Mouse (Mus musculus): ENCODE data around the gene Ctsl.

Ctsl gene

DNA sequence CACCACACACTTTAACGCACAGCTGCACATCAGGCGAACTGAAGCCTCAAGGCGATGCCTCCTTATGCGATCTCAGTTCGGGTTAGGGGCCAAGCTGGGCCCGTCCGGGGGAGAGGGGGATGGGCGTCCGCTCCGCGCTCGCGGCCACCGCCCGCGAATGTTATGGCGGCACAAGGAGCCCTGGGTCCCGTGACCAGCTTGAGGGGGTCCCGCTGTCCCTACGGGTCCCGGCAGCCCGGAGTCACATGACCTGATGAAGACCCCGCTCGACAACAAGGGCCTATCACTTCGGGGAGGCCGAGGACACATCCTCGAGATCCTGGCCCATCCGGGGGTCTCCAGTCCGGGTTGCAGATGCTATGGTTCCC is 901 bp downstream of the Ctsl start:
- no peak for DNase-seq

GRCm38 (mm10) chr13:64368596-64368995 is 2.1 kb downstream of the Ctsl start:
- DNase-seq: no peak

DNA sequence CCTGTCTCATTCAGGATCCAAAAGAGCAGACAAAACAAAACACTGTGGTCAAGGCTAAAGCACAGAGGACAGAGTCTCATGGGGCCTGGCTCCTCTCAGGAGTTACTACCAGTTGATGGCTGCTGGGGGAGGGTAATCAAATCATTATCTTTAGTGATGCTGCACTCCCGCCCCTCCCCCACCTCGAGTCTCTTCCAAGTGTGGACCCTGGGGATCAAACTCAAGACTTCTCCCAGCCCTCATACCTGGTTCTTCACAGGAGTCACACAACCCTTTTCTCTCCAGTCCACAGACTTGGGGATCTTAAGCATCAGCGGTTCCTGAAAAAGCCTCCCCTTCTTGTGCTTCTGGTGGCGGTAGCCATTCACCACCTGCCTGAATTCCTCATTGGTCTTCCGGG is 3.1 kb downstream of the Ctsl start:
- DNase-seq: no peak

- DNase-seq: no peak
These were observed 5.4 kb downstream of the Ctsl start for GRCm38 (mm10) chr13:64365326-64365725.

DNA sequence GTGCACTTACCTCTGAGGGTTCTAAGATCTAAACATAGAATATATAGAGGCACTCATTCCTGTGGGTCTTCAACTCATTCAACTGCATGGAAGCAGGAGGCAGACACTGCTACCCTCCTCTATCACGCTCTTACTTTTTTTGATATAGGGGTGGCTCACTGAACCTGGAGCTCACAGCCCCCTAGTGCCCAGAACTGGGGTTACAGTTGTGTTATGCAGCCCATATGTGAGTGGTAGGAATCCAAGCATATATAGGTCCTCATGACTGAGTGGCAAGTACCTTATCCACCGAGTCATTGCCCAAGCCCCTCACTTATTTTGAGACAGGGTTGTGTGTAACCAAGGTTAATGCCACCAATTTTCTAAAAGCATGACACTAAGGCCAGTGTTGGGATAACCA is 6.4 kb downstream of the Ctsl start:
- DNase-seq: peak; percentile 18

- DNase-seq: no peak
These were observed 8.6 kb downstream of the Ctsl start for GRCm38 (mm10) chr13:64362139-64362538.

GRCm38 (mm10) chr13:64361020-64361419 is 9.7 kb downstream of the Ctsl start:
- DNase-seq: no peak

DNA sequence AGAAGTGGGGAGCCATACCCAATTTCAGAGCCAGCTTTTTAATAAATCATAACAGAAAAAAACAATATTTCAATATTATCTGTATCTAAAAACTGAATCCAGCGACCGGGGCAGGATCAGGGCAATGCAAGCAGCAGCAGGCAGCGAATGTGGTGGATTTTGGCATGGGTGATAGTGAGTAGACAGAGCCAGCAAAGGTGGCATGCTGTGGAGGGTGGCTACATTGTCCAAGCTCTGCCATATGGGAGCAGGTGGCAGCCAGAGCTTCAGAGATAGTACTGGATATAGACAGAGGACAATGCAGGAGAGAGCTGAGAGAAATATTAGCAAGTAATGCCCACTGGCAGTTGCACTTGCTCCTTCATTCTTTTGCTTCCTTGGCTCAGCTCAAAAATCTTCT is 11.0 kb downstream of the Ctsl start:
- DNase-seq: no peak

GRCm38 (mm10) chr13:64358476-64358875 is 12.2 kb downstream of the Ctsl start:
- DNase-seq: no peak

DNA sequence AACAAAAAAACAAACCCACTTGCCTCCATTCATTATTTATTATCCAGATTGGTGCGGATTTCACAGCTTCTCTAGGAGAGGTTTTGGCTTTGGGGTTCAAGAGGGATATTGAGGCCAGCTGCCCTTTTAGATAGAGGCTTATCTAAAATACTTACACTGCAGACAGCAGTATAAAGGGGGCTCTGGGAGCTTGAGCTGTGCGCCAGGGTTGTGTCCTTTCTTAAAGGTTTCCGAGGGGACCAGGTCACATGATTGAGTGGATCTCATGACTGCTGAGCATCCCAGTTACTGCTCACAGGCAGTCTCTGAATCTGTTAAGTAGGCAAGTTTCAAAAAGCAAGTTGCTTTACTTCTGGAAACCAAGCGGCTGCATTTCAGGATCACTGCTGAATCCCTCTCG is 13.3 kb downstream of the Ctsl start:
- DNase-seq: no peak

DNA sequence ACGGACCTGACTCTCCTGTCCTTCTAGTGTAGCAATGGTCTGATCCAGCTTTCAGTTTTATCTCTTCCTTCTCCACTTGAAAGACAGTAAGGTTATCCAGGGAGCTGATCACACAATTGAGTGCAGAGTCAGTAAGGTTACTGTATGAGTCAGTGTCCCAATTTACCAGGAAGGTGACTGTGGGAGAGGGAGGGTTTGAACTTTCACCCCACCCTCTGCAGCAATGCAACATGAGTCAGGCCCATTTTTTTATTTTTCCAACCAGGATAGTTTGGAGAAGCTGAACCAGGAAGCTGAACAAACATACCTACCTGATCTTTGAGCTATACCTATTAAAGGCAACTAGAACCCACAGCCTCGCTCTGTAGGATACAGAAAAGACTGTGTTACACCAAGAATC is 21.2 kb downstream of the Ctsl start:
- DNase-seq: no peak

- DNase-seq: peak; percentile 65
These were observed 26.6 kb downstream of the Ctsl start for GRCm38 (mm10) chr13:64344082-64344501.

GRCm38 (mm10) chr13:64343598-64343997 is 27.1 kb downstream of the Ctsl start:
- peak; percentile 5 for DNase-seq

DNA sequence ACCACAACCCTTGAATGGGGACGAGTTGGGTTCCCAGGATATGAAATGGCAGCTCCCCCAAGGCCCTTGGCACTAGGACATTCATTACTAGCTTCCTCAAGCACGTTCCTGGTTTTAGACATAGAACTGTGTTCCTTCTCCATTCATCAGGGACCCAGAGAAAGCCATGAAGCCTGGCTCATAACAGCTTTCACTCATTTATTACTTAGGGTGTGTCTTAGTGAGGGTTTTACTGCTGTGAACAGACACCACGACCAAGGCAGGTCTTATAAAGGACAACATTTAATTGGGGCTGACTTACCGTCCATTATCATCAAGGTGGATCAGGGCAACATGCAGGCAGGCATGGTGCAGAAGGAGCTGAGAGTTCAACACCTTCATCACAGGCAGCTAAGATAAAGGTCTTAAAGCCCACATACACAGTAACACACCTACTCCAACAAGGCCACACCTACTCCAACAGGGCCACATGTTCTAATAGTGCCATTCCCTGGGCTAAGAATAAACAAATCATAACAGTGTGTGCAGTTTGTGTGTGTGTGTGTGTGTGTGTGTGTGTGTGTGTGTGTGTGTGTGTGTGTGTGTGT is 35.1 kb downstream of the Ctsl start:
- no peak for DNase-seq

GRCm38 (mm10) chr13:64333102-64333501 is 37.6 kb downstream of the Ctsl start:
- DNase-seq: no peak

DNA sequence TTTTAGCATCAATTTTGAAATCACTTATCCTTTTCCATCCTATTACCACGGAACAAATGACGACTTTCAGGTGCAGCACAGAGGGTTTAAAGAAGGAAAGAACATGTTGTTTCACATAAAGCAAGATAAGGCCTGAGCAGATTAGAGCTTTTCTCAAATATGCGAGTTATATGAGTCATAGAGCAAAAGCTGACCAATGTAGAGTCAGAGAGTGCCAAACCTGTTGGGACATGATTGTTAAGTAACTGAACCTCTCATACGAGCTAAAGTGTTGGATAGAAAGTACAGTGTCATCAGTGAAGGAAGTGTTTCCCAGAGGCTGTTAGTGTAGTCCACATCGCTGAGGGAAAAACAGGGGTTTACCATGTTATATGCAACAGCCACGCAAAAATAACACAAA is 38.4 kb downstream of the Ctsl start:
- DNase-seq: no peak

DNA sequence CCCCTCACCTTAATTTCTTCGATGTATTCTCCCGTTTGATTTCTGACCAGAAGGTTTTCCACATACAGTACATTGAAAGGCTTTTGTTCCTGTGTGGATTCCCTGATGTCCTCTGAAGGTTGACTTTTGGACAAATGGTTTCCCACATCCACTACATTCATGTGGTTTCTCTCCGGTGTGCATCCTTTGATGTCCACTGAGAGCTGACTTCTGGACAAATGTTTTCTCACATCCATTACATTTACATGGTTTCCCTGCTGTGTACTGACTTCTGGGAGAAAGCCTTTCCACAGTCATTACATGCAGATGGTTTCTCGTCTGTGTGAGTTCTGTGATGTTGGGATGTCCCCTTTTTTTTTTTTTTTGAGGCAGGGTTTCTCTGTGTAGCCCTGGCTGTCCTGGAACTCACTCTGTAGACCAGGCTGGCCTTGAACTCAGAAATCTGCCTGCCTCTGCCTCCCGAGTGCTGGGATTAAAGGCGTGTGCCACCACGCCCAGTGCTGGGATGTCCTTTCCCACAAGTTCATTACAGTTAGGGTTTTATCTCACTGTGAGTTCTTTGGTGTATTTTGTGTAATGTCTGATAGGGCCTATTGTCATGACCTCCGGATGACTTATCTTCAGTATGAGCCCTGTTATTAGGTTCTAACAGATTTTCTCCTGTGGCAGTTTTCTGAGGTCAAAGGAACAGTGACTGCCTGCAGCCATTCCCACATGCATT is 48.0 kb downstream of the Ctsl start:
- no peak for DNase-seq

DNA sequence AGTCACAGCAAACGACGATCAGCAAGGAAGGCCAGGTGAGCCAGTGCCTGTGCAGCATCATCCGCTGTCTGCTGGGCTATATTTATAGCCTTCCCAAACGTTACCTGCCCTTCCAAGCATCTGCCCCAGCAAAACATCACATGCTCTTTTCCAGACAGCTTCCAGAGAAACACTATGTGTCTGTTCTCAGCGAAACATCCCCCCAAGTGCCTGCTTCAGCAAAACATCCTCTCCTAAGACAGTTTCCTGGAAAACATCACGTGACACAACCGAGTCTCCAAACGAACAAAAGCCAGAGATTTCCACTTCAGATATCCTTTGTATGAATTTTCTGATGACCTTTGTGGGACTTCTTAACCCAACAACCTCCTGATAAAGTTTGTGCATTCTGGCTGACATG is 50.4 kb downstream of the Ctsl start:
- no peak for DNase-seq

DNA sequence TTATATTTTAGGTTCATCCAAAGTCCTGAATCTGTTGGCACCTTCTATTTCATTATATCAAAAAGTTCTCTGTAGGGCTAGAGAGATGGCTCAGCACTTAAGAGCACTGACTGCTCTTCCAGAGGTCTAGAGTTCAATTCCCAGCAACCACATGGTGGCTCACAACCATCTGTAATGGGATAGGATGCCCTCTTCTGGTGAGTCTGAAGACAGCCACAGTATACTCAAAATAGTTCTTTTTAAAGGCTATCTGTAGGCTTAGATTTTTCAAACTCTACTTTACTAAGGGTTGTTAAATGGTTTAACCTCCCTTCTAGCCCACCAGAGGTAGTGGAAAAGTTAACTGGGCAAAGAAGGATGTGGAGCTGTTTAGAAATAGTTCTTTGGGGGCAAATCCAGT is 50.9 kb downstream of the Ctsl start:
- no peak for DNase-seq

GRCm38 (mm10) chr13:64318355-64318754 is 52.3 kb downstream of the Ctsl start:
- DNase-seq: peak; percentile 79

- DNase-seq: peak; percentile 54
These were observed 55.1 kb downstream of the Ctsl start for GRCm38 (mm10) chr13:64315483-64316050.

DNA sequence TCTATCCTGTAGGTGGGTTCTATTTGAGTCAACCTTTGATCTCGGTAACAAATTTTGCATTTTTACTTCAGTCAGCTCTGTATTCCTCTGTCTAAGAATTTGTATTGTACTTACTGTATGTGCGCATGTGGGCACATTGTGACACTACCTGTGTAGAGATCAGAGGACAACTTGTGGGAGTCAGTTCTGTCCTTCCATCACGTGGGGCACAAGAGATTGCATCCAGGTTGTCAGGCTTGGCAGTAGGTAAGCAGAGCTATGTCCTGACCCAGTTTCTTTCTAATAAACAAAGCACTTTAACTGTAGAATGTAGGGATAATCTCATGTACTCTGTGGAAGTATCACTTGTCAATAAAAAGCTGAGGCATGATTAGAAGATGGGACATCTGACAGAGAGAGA is 56.6 kb downstream of the Ctsl start:
- no peak for DNase-seq

DNA sequence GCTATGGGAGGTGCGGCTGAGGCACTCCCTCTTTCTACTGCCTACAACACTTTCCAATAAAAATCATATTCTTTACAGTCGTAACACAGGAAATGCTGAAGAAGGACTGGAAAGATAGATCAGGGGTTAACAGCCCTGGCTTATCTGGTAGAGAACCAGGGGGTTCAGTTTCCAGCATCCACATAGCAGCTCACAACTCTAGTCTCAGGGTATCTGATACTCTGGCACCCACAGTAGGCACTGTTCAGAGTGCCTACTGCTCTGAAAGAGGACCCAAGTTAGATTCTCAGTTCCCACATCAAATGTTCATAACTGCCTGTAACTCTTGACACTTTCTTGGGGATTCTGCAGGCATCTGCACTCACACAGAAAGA is 57.8 kb downstream of the Ctsl start:
- DNase-seq: no peak

- peak; percentile 96 for DNase-seq
These were observed 58.4 kb downstream of the Ctsl start, which contains the start of gene Aaed1 for GRCm38 (mm10) chr13:64312024-64312915. TSS of gene Aaed1 (minus strand) at chr13:64312710.

All from kidney, postnatal 14 days (tissue).